Mouse (Mus musculus): ENCODE measurements at regions not wholly inside any gene's neighbourhood (a gene's known extent, or its start where the extent isn't known, plus 50 kb on each side); places are given as distances from the start of the nearest gene placed in this dataset.
A peak's percentile ranks its signal among the peaks of the same experiment; 100 is the strongest.
"Not testable (repeated sequence)": the region's sequence is repeated elsewhere in the genome, so short reads cannot be mapped to it uniquely, and the experiment has no call there.

DNA sequence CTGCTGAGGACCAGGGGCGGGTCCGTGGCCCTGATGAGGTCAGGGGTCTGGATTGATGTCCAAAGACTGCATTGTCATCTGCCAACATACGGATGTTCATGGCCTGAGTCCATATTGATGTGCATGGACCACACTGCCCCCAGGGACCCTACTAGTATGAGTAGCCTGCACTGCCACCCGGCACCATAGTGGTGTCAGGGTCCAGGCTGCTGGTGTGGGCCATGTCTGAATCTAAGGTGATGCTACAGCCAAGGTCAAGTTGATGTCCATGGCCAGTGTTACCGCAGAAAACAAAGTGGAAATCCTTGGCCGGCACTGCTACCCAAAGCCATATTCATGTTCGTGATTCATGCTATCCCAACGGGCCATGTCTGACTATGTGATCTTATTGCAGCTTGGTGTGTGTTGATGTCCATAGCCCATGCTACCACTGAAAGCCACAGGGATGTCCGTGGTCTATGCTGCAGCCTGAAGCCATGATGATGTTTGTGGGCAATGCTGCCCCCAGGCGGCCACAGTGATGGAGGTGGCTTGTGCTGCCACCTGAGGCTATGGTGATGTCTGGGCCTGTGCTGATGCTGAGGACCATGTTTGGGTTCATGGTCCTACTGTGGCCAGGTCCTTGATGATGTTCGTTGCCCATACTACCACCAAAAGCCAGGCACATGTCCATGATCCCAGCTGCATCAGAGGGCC lies 130.5 kb downstream of the Iqub start:
- DNase-seq (ENCODE audit: extremely low spot score in 1 of 2, low spot score in 1 of 2): no peak

DNA sequence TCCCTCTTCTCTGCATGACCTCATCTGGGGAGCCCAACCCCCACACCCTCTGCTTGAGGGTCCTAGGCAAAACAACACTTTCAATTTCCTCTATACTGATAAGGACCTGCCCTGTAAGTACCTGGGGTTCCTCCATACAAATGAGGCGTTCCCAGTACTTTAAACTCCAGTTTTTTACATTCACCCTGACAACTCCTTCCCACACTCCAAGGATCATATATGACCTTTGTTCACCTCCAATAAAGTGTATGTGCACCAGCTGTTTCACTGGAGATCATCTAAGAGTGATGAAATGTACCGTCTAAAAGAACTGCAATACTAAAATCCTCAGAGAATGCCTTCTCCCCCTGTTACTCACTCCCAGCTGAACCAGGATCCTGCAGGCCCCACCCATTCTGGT lies 135.0 kb downstream of the Iqub start:
- DNase-seq (ENCODE audit: extremely low spot score in 1 of 2, low spot score in 1 of 2): no peak

DNA sequence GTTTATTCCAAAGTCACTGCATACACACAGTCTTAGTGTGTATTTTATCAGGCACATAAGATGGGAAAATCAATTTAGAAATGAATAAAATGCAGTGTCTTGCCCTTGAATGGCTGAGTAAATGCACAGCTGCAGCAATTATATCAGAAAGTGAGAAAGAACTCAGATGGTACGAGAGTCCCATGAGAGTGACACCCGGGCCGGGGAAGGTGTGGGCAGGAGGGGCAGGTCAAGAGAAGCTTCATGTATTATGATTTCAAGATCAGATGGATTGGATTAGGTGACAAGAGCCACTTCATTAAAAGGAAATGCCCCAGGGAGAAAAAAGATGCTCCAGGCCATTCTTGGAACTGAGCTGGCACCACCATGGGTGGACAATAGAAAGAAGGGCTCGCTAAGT lies 138.1 kb downstream of the Iqub start:
- no peak for DNase-seq (ENCODE audit: extremely low spot score in 1 of 2, low spot score in 1 of 2)

DNA sequence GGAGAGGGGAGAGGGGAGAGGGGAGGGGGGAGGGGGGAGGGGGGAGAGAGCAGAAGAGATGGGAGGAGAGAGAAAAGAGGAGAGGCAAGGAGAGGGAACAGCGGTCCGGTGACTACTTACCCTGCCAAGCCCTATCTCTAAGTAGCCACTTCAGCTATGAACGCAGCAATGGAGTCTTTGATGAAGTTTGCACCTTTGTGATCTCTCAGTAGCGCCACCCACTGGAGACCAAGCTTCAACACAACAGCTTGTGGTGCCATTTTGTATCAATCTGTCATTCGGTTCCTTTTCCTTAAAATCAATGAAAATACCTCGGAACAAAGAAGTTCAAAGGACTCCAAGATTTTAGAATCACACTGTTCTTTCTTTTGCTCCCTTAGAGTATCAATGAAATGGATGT lies 141.7 kb downstream of the Iqub start:
- DNase-seq (ENCODE audit: extremely low spot score in 1 of 2, low spot score in 1 of 2): no peak

- DNase-seq (ENCODE audit: extremely low spot score in 1 of 2, low spot score in 1 of 2): no peak
Observed at GRCm38 (mm10) chr6:24371680-24372079, 143.2 kb downstream of the Iqub start.

DNA sequence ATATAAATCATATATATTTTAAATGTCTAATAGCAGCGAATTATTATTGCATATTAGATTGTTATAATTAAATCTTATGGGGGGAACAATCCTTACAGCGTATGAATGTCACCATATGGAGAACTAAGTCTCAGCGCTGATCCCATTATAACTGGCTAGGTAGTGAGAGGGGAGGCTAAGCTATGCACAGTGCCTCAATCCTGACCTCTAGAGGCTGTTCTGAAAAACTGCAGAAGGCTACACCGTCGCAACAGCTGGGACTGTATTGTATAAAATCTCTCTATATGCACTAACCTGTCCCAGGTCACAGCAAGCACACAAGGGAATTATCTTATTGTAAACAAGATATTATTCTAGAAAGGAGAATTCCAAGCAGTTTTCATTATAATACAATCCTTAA lies 164.0 kb downstream of the Iqub start:
- peak in 1 of 2 experiments; percentile 36 for DNase-seq (ENCODE audit: extremely low spot score in 1 of 2, low spot score in 1 of 2)

- no peak for DNase-seq (ENCODE audit: extremely low spot score in 1 of 2, low spot score in 1 of 2)
Observed at GRCm38 (mm10) chr6:24348481-24349062, 166.3 kb downstream of the Iqub start.

- DNase-seq (ENCODE audit: extremely low spot score in 1 of 2, low spot score in 1 of 2): no peak
Observed at GRCm38 (mm10) chr6:24347745-24348480, 167.0 kb downstream of the Iqub start.

GRCm38 (mm10) chr6:24342471-24342870 lies 172.4 kb downstream of the Iqub start:
- no peak for DNase-seq (ENCODE audit: extremely low spot score in 1 of 2, low spot score in 1 of 2)

GRCm38 (mm10) chr6:24342056-24342455 lies 172.8 kb downstream of the Iqub start:
- DNase-seq (ENCODE audit: extremely low spot score in 1 of 2, low spot score in 1 of 2): no peak

- not testable (repeated sequence) for DNase-seq (ENCODE audit: extremely low spot score in 1 of 2, low spot score in 1 of 2)
Observed at GRCm38 (mm10) chr6:24340107-24340506, 172.2 kb upstream of the Slc13a1 start.

DNA sequence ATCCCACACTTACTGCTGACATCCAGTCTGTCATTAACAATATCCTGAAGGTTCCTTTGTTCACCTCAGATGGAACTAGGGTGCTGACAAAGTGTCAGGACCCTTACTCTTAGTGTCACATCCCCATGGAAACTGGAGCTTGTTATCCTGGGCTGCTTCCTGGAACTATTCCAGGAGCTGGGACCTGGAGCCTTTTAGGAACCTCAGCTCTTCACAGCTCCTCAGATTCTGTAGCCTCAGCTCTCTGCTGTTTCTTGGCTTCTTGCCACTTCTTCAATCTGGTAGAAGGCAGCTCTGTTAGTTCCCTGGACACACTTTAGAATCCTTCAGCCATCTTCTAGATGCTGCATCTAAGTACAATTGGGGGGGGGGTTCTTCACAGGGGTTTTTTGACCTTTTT lies 157.3 kb upstream of the Slc13a1 start:
- DNase-seq (ENCODE audit: extremely low spot score in 1 of 2, low spot score in 1 of 2): no peak

GRCm38 (mm10) chr6:24324718-24325117 lies 156.8 kb upstream of the Slc13a1 start:
- no peak for DNase-seq (ENCODE audit: extremely low spot score in 1 of 2, low spot score in 1 of 2)

DNA sequence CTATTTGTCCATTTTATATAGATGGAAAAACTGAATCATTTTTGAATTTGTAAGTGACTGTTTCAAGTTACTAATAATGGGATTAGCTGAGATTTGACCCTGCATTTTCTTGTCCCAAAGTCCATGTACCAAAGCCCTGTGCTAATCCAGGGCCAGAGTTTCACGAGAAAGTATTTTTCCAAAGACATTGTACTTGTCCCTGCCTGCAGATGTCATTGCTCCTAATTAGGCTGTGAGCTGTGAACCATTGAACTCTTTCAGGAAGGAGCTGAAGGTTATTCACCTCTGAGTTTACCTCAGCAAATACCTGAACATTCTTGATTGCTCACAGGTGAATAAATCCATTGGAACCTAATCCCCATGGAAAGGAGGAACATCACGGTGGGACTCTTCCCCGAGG lies 154.5 kb upstream of the Slc13a1 start:
- no peak for DNase-seq (ENCODE audit: extremely low spot score in 1 of 2, low spot score in 1 of 2)

DNA sequence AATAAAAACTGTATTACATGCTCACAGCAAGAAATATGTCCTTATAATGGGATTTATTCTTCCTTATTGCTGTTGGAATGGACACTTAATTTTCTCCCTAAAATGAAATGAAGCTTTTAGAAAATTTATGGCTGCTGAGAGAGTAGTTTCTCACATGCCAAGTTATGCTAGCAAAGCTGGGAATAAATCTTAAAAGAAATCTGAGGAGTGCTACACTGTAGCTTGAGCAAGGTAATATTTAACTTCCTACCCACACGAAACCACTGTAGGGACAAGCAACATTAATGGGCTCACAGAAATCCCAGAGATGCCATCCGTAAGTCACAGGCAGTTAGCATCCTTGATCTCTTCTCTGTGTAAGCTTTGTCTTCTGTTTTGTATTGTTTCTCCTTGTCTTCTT lies 151.0 kb upstream of the Slc13a1 start:
- no peak for DNase-seq (ENCODE audit: extremely low spot score in 1 of 2, low spot score in 1 of 2)

DNA sequence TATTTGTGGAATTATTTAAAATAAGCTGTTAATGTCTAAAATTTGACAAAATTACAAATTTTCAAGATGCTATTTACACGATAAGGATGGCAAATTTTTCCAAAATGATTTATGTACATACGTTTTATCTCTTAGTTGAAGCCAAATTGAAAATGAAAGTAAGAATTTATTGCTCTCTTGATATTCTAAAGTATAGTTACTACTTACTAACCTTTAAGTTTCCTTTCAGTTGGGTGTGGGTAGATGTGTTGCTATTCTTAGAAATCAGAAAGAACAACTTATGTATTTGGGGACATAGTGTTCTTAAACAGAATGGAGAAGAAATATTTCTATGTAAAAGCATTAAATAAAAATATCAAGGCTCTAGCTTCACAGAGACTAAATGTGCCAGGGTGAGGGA lies 142.8 kb upstream of the Slc13a1 start:
- no peak for DNase-seq (ENCODE audit: extremely low spot score in 1 of 2, low spot score in 1 of 2)

GRCm38 (mm10) chr6:24309810-24310209 lies 141.9 kb upstream of the Slc13a1 start:
- no peak for DNase-seq (ENCODE audit: extremely low spot score in 1 of 2, low spot score in 1 of 2)

DNA sequence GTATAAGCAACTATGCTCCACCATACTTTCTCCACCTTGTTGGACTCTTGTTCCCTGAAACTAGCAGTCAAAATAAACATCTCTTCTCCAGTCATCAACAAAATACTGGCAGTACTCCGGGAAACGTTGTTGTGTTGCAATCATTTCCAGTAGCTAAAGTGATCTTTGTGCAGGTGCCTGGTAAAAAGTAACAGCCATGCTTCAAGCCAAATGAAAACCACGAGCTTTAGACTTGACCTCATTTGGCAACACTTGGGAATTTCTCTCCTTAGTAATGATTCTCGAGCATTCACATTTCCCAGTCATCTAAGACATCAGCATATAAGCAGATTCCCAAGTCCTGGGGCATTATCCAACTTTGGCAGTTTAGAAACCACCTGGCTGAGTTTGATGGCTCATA lies 133.8 kb upstream of the Slc13a1 start:
- no peak for DNase-seq (ENCODE audit: extremely low spot score in 1 of 2, low spot score in 1 of 2)

- DNase-seq (ENCODE audit: extremely low spot score in 1 of 2, low spot score in 1 of 2): no peak
Observed at GRCm38 (mm10) chr6:24301146-24301545, 133.3 kb upstream of the Slc13a1 start.

GRCm38 (mm10) chr6:24298562-24299212 lies 130.8 kb upstream of the Slc13a1 start:
- DNase-seq (ENCODE audit: extremely low spot score in 1 of 2, low spot score in 1 of 2): no peak

- DNase-seq (ENCODE audit: extremely low spot score in 1 of 2, low spot score in 1 of 2): not testable (repeated sequence)
Observed at GRCm38 (mm10) chr6:24288757-24289156, 120.9 kb upstream of the Slc13a1 start.
